Mouse (Mus musculus): Measurements from ENCODE around the gene Rab3c. TPM values are rescaled to one million over a fixed set of nuclear protein-coding genes. Genes with fewer than 3 reads are reported as not detected.

The Rab3c gene
- total and polyA plus RNA-seq, 3 experiments = not detected

GRCm38 (mm10) chr13:110127613-110128258 lies 153.1 kb downstream of the Rab3c start:
- TF ChIP-seq ZC3H11A (IDR thresholded peaks at IDR 0.05; ENCODE audit: low read depth, low read length) (no peak), POLR2AphosphoS2 (IDR thresholded peaks at IDR 0.05; ENCODE audit: low read depth, low read length) (no peak)
- Histone ChIP-seq H3K4me3 (replicated peaks in 1 of 3; ENCODE audit: low read depth in 2 of 3, low read length in 2 of 3, poor library complexity in 1 of 3) (no peak overlapping the region), H3K9me3 (replicated peaks; ENCODE audit: low read length) (peaks cover 6% of the 10 kb centered on the region), H3K4me2 (ENCODE audit: insufficient read depth, low read depth, poor library complexity, severe bottlenecking) (no peak overlapping the region), H3K27me3 (replicated peaks) (no peaks in the 10 kb centered on the region), H3K79me2 (replicated peaks; ENCODE audit: control insufficient read depth, extremely low read depth, insufficient read depth, poor library complexity, severe bottlenecking) (no peaks in the 10 kb centered on the region), H3K27ac (ENCODE audit: insufficient read depth, low read depth) (no peak overlapping the region), H3K36me3 (replicated peaks in 1 of 2; ENCODE audit: control insufficient read depth in 1 of 2, insufficient read depth in 1 of 2, low read length in 1 of 2) (no peaks in the 10 kb centered on the region), H3K9ac (ENCODE audit: insufficient read depth, low read depth) (no peak overlapping the region), H3K4me1 (ENCODE audit: control insufficient read depth in 1 of 2, insufficient read depth in 2 of 2) (no peaks in the 10 kb centered on the region)
- DNase-seq (ENCODE audit: extremely low read depth) = no peak
- dilution Hi-C loops (cut with MboI; ENCODE audit: extremely low pct_ligation_motif_present, extremely low pct_unique_long_range_greater_than_20kb, low sequenced_read_pairs) = no loop called here
- in situ Hi-C loops (cut with MboI; ENCODE audit: low pct_ligation_motif_present, low pct_unique_long_range_greater_than_20kb, low sequenced_read_pairs) = no loop called here

GRCm38 (mm10) chr13:110122825-110123224 lies 158.0 kb downstream of the Rab3c start:
- Histone ChIP-seq H3K27ac (ENCODE audit: insufficient read depth, low read depth) (no peak overlapping the region), H3K9me3 (replicated peaks; ENCODE audit: low read length) (peaks cover 15% of the 10 kb centered on the region), H3K4me2 (ENCODE audit: insufficient read depth, low read depth, poor library complexity, severe bottlenecking) (no peak overlapping the region), H3K79me2 (replicated peaks; ENCODE audit: control insufficient read depth, extremely low read depth, insufficient read depth, poor library complexity, severe bottlenecking) (no peaks in the 10 kb centered on the region), H3K9ac (ENCODE audit: insufficient read depth, low read depth) (no peak overlapping the region), H3K27me3 (replicated peaks) (no peaks in the 10 kb centered on the region), H3K36me3 (replicated peaks in 1 of 2; ENCODE audit: control insufficient read depth in 1 of 2, insufficient read depth in 1 of 2, low read length in 1 of 2) (no peaks in the 10 kb centered on the region), H3K4me3 (replicated peaks in 1 of 3; ENCODE audit: low read depth in 2 of 3, low read length in 2 of 3, poor library complexity in 1 of 3) (no peak overlapping the region), H3K4me1 (ENCODE audit: control insufficient read depth in 1 of 2, insufficient read depth in 2 of 2) (no peaks in the 10 kb centered on the region)
- in situ Hi-C loops (cut with MboI; ENCODE audit: low pct_ligation_motif_present, low pct_unique_long_range_greater_than_20kb, low sequenced_read_pairs) (no loop called here), dilution Hi-C loops (cut with MboI; ENCODE audit: extremely low pct_ligation_motif_present, extremely low pct_unique_long_range_greater_than_20kb, low sequenced_read_pairs) (no loop called here)
- no peak for TF ChIP-seq JUND (conservative IDR thresholded peaks at IDR 0.05; ENCODE audit: low read depth, low read length)
- no peak for TF ChIP-seq MAZ (IDR thresholded peaks at IDR 0.05; ENCODE audit: low read depth, low read length)
- TF ChIP-seq E2F4 (IDR thresholded peaks at IDR 0.05; ENCODE audit: insufficient replicate concordance, low read depth, low read length) = no peak
- no peak for DNase-seq (ENCODE audit: extremely low read depth)

DNA sequence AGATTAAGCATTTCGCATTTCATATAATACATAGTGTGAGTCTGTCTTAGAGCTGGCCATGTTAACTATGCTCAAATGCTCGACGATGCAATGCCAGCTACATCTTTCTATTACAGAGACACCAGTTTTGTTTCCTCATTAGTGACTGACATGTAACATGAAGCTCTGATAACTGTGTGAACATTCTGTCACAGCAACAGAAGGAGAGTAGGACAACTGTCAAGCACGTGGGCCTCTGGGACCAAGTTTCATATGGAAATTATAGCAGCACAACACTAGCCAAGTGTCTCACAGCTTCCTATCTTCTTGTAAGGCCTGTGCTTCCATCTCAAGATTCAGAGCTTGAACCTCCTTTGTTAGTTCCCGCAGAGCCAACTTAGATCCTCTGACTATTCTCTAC lies 163.9 kb downstream of the Rab3c start:
- no peak overlapping the region for H3K4me2 ChIP-seq (ENCODE audit: insufficient read depth, low read depth, poor library complexity, severe bottlenecking)
- in situ Hi-C loops (cut with MboI; ENCODE audit: low pct_ligation_motif_present, low pct_unique_long_range_greater_than_20kb, low sequenced_read_pairs) = no loop called here
- no peak for DNase-seq (ENCODE audit: extremely low read depth)
- no peak overlapping the region for H3K27ac ChIP-seq (ENCODE audit: insufficient read depth, low read depth)
- H3K79me2 ChIP-seq (replicated peaks; ENCODE audit: control insufficient read depth, extremely low read depth, insufficient read depth, poor library complexity, severe bottlenecking) = no peaks in the 10 kb centered on the region
- H3K9ac ChIP-seq (ENCODE audit: insufficient read depth, low read depth) = no peak overlapping the region
- H3K4me1 ChIP-seq (ENCODE audit: control insufficient read depth in 1 of 2, insufficient read depth in 2 of 2) = 0 out of 4 replicates have a peak, but pooled peaks cover 0 to 5% of the 10 kb centered on the region in 2 experiments
- TF ChIP-seq ZKSCAN1 (IDR thresholded peaks at IDR 0.05; ENCODE audit: borderline replicate concordance, low read depth, low read length) (no peak), NRF1 (IDR thresholded peaks at IDR 0.05; ENCODE audit: low read depth, low read length) (no peak), HCFC1 (IDR thresholded peaks at IDR 0.05; ENCODE audit: low read depth, low read length) (no peak), RCOR1 (conservative IDR thresholded peaks at IDR 0.05; ENCODE audit: low read depth, low read length) (no peak), ZNF384 (IDR thresholded peaks at IDR 0.05; ENCODE audit: low read depth, low read length) (no peak), JUN (IDR thresholded peaks at IDR 0.05; ENCODE audit: insufficient read depth, low read depth, low read length) (no peak), TBP (conservative IDR thresholded peaks at IDR 0.05; ENCODE audit: low read depth, low read length) (no peak), MAX (IDR thresholded peaks at IDR 0.05; ENCODE audit: low read length) (no peak), USF1 (IDR thresholded peaks at IDR 0.05; ENCODE audit: low read depth, low read length) (no peak), POLR2A (IDR thresholded peaks at IDR 0.05; ENCODE audit: low read depth, low read length) (no peak), MYC (IDR thresholded peaks at IDR 0.05; ENCODE audit: low read depth, low read length) (no peak), ETS1 (conservative IDR thresholded peaks at IDR 0.05; ENCODE audit: low read depth, low read length) (no peak), NELFE (IDR thresholded peaks at IDR 0.05; ENCODE audit: low read depth, low read length) (no peak), MAZ (IDR thresholded peaks at IDR 0.05; ENCODE audit: low read depth, low read length) (no peak), CHD1 (IDR thresholded peaks at IDR 0.05; ENCODE audit: low read depth, low read length) (no peak), UBTF (IDR thresholded peaks at IDR 0.05; ENCODE audit: low read depth, low read length) (no peak), RAD21 (IDR thresholded peaks at IDR 0.05; ENCODE audit: low read depth, low read length) (no peak), CTCF (conservative IDR thresholded peaks at IDR 0.05 in 1 of 2, IDR thresholded peaks at IDR 0.05 in 1 of 2; ENCODE audit: low read depth in 2 of 2, low read length in 2 of 2) (no peak), PAX5 (IDR thresholded peaks at IDR 0.05; ENCODE audit: low read length) (no peak), ZC3H11A (IDR thresholded peaks at IDR 0.05; ENCODE audit: low read depth, low read length) (no peak)
- no peak overlapping the region for H3K4me3 ChIP-seq (replicated peaks in 1 of 3; ENCODE audit: low read depth in 2 of 3, low read length in 2 of 3, poor library complexity in 1 of 3)
- no peaks in the 10 kb centered on the region for H3K36me3 ChIP-seq (replicated peaks in 1 of 2; ENCODE audit: control insufficient read depth in 1 of 2, insufficient read depth in 1 of 2, low read length in 1 of 2)
- H3K27me3 ChIP-seq (replicated peaks) = no peaks in the 10 kb centered on the region
- dilution Hi-C loops (cut with MboI; ENCODE audit: extremely low pct_ligation_motif_present, extremely low pct_unique_long_range_greater_than_20kb, low sequenced_read_pairs) = no loop called here
- H3K9me3 ChIP-seq (replicated peaks; ENCODE audit: low read length) = peaks cover 17% of the 10 kb centered on the region
